ENCODE assay signal across 12 mouse cellular contexts in the genomic region with DNA sequence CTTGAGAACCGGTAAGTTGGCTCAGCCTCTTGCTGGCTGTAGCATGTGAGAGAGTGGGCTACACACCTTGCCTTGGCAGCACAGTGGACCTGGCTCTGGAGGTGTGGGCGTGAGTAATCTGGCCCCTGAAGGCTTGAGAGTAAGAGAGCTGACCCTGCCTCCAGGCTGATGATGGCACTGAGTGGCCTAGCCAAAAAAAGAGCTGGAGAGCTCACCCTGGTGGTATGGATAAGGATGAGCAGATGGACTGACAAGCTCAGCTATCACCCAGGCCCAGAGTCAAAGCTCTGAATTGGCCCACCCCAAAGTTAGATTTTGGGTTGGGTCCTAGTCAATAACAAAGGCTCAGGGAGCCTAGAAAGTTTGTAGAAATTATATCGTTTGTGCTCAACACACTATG. TPM values are rescaled to one million over a fixed set of nuclear protein-coding genes. Genes with fewer than 3 reads are reported as not detected.
DNase-seq lines count a peak whose midpoint lies in the region; ATAC-seq and TF ChIP-seq lines count a peak whose summit lies in the region.
"Had no signal": no experiment of that assay in that cellular context is flagged by ENCODE, and none has a peak within 500 bp of the region (broad histone marks: within the 10 kb centered on the region; RNA-seq: fewer than 3 reads in every experiment).

No protein-coding gene starts in this region.

- 64% methylated on average over 3 of the region's 3 CpGs for WGBS in forebrain, embryonic 12.5 days
- 61% methylated on average over 3 of the region's 3 CpGs for WGBS in forebrain, embryonic 11.5 days
- 39% methylated on average over 3 of the region's 3 CpGs for WGBS in liver, embryonic 13.5 days (ENCODE audit: insufficient replicate concordance)
- 57% methylated on average over 3 of the region's 3 CpGs for WGBS in liver, postnatal 0 days (ENCODE audit: insufficient replicate concordance)
- 54% methylated on average over 3 of the region's 3 CpGs for WGBS in kidney, embryonic 14.5 days

- no peak overlapping the region for H3K27ac ChIP-seq in forebrain, embryonic 12.5 days
- no peak overlapping the region for H3K27ac ChIP-seq in forebrain, embryonic 11.5 days (ENCODE audit: low read depth, low read length)
- H3K27ac ChIP-seq in liver, embryonic 13.5 days, result no peak overlapping the region
- no peak overlapping the region for H3K27ac ChIP-seq in liver, postnatal 0 days (ENCODE audit: low read depth)
- H3K27ac ChIP-seq in kidney, embryonic 14.5 days (ENCODE audit: low read depth, low read length), result no peak overlapping the region
- H3K27ac ChIP-seq: lung, embryonic 15.5 days; neural tube, embryonic 15.5 days had no signal

- DNase-seq in forebrain, embryonic 11.5 days (ENCODE audit: low spot score), result no peak
- no peak for DNase-seq in liver, embryonic 13.5 days
- DNase-seq in liver, result no peak
- DNase-seq in adrenal gland, postnatal 10 days, result peak; percentile 9
- no peak for DNase-seq in liver, postnatal 0 days
- no peak for DNase-seq in left cerebral cortex, postnatal 36 days (ENCODE audit: low spot score in 2 of 2)
- DNase-seq: kidney, postnatal 4 days had no signal

- no peak overlapping the region for H3K4me2 ChIP-seq in forebrain, embryonic 12.5 days
- no peak overlapping the region for H3K4me2 ChIP-seq in forebrain, embryonic 11.5 days (ENCODE audit: low read depth, low read length, severe bottlenecking)
- no peak overlapping the region for H3K4me2 ChIP-seq in liver, embryonic 13.5 days
- no peak overlapping the region for H3K4me2 ChIP-seq in liver, postnatal 0 days (ENCODE audit: low read depth, low read length)
- no peak overlapping the region for H3K4me2 ChIP-seq in kidney, embryonic 14.5 days (replicated peaks; ENCODE audit: low read depth, low read length)
- H3K4me2 ChIP-seq: lung, embryonic 15.5 days; neural tube, embryonic 15.5 days had no signal

- H3K4me1 ChIP-seq in forebrain, embryonic 12.5 days, result no peaks in the 10 kb centered on the region
- H3K4me1 ChIP-seq in forebrain, embryonic 11.5 days (replicated peaks; ENCODE audit: control insufficient read depth, insufficient read depth, low read length), result no peaks in the 10 kb centered on the region
- no peaks in the 10 kb centered on the region for H3K4me1 ChIP-seq in liver, embryonic 13.5 days (replicated peaks)
- no peaks in the 10 kb centered on the region for H3K4me1 ChIP-seq in liver, postnatal 0 days (ENCODE audit: insufficient read depth)
- no peaks in the 10 kb centered on the region for H3K4me1 ChIP-seq in kidney, embryonic 14.5 days (ENCODE audit: control insufficient read depth, insufficient read depth, low read length)
- H3K4me1 ChIP-seq: lung, embryonic 15.5 days; neural tube, embryonic 15.5 days had no signal

- H3K4me3 ChIP-seq in forebrain, embryonic 12.5 days (replicated peaks), result no peak overlapping the region
- H3K4me3 ChIP-seq in forebrain, embryonic 11.5 days (ENCODE audit: low read depth, low read length), result no peak overlapping the region
- H3K4me3 ChIP-seq in liver, embryonic 13.5 days (replicated peaks), result no peak overlapping the region
- H3K4me3 ChIP-seq in liver, postnatal 0 days (ENCODE audit: low read depth, low read length), result no peak overlapping the region
- no peak overlapping the region for H3K4me3 ChIP-seq in kidney, embryonic 14.5 days (ENCODE audit: low read length)
- H3K4me3 ChIP-seq: lung, embryonic 15.5 days; neural tube, embryonic 15.5 days had no signal

- intact Hi-C loops in left cerebral cortex, postnatal 36 days (cut with DNase I), result no loop called here

- H3K27me3 ChIP-seq in forebrain, embryonic 12.5 days, result no peaks in the 10 kb centered on the region
- no peaks in the 10 kb centered on the region for H3K27me3 ChIP-seq in forebrain, embryonic 11.5 days (ENCODE audit: control insufficient read depth, insufficient read depth, low read length)
- no peaks in the 10 kb centered on the region for H3K27me3 ChIP-seq in liver, embryonic 13.5 days
- H3K27me3 ChIP-seq in liver, postnatal 0 days (ENCODE audit: insufficient read depth, low read length), result no peaks in the 10 kb centered on the region
- H3K27me3 ChIP-seq in kidney, embryonic 14.5 days (ENCODE audit: control insufficient read depth, insufficient read depth, low read length), result no peaks in the 10 kb centered on the region
- H3K27me3 ChIP-seq: lung, embryonic 15.5 days; neural tube, embryonic 15.5 days had no signal

- H3K9ac ChIP-seq in forebrain, embryonic 12.5 days, result no peak overlapping the region
- H3K9ac ChIP-seq in forebrain, embryonic 11.5 days (ENCODE audit: low read length), result no peak overlapping the region
- no peak overlapping the region for H3K9ac ChIP-seq in liver, embryonic 13.5 days
- H3K9ac ChIP-seq in liver, postnatal 0 days (replicated peaks), result no peak overlapping the region
- H3K9ac ChIP-seq in kidney, embryonic 14.5 days (ENCODE audit: low read depth, low read length), result no peak overlapping the region
- H3K9ac ChIP-seq: lung, embryonic 15.5 days; neural tube, embryonic 15.5 days had no signal

- 0 out of 2 replicates have a peak, but pooled peaks have one; percentile 36 for ATAC-seq in forebrain, embryonic 12.5 days (ENCODE audit: low FRiP score)
- no peak for ATAC-seq in forebrain, embryonic 11.5 days (replicated peaks; ENCODE audit: low FRiP score)
- ATAC-seq in liver, embryonic 13.5 days (ENCODE audit: low read depth), result peak; percentile 36; the same call in 1 of the 2 replicates
- no peak for ATAC-seq in liver, postnatal 0 days
- no peak for ATAC-seq in kidney, embryonic 14.5 days (ENCODE audit: low FRiP score, low TSS enrichment)

- H3K36me3 ChIP-seq in forebrain, embryonic 12.5 days (replicated peaks), result no peaks in the 10 kb centered on the region
- no peaks in the 10 kb centered on the region for H3K36me3 ChIP-seq in forebrain, embryonic 11.5 days (ENCODE audit: control insufficient read depth, insufficient read depth, low read length)
- H3K36me3 ChIP-seq in liver, embryonic 13.5 days, result no peaks in the 10 kb centered on the region
- H3K36me3 ChIP-seq in liver, postnatal 0 days (replicated peaks; ENCODE audit: insufficient read depth, low read length), result no peaks in the 10 kb centered on the region
- no peaks in the 10 kb centered on the region for H3K36me3 ChIP-seq in kidney, embryonic 14.5 days (ENCODE audit: control insufficient read depth, insufficient read depth, low read length)
- H3K36me3 ChIP-seq: lung, embryonic 15.5 days; neural tube, embryonic 15.5 days had no signal

- no peaks in the 10 kb centered on the region for H3K9me3 ChIP-seq in forebrain, embryonic 12.5 days
- no peaks in the 10 kb centered on the region for H3K9me3 ChIP-seq in forebrain, embryonic 11.5 days (ENCODE audit: control insufficient read depth, low read length)
- no peaks in the 10 kb centered on the region for H3K9me3 ChIP-seq in liver, embryonic 13.5 days (replicated peaks)
- no peaks in the 10 kb centered on the region for H3K9me3 ChIP-seq in liver, postnatal 0 days (ENCODE audit: low read length)
- no peaks in the 10 kb centered on the region; the same call in 1 of the 2 replicates for H3K9me3 ChIP-seq in kidney, embryonic 14.5 days (ENCODE audit: control insufficient read depth, low read length)
- H3K9me3 ChIP-seq: lung, embryonic 15.5 days; neural tube, embryonic 15.5 days had no signal

- peak; percentile 23; the same call in 1 of the 2 replicates for TF ChIP-seq CTCF in liver, postnatal 0 days (IDR thresholded peaks at IDR 0.05; ENCODE audit: low read depth)

- TF ChIP-seq EP300 in liver, postnatal 0 days (IDR thresholded peaks at IDR 0.05; ENCODE audit: low read depth), result no peak

RNA-seq across cellular contexts. Expression of a gene that starts 52.8 kb away (rescaled TPM):
- 0.06 and 0.23 TPM in 2 replicates for polyA plus RNA-seq in forebrain, embryonic 12.5 days (2016; fragmentation: Nextera tagmentation; extraction: Ambion mirVana)
- 0.15 TPM in 1 of 2 replicates, not detected in the other for polyA plus RNA-seq in forebrain, embryonic 11.5 days (2014; fragmentation: Nextera tagmentation; extraction: Ambion mirVana)
- polyA plus RNA-seq in liver, embryonic 13.5 days (2015; fragmentation: Nextera tagmentation; extraction: Ambion mirVana), result not detected in 2 replicates
- under 1 TPM in 1 of 2 experiments, not detected in 1; 0.18 TPM for total RNA-seq in adrenal gland, postnatal 10 days (2021)
- not detected in 2 replicates for polyA plus RNA-seq in liver, postnatal 0 days (2015; fragmentation: Nextera tagmentation; extraction: Ambion mirVana)
- 0.14 TPM in 1 of 2 replicates, not detected in the other for polyA plus RNA-seq in kidney, embryonic 14.5 days (2014; fragmentation: Nextera tagmentation; extraction: Ambion mirVana)
- total RNA-seq in left cerebral cortex, postnatal 36 days (2021), result under 1 TPM in 1 of 2 experiments, not detected in 1; 0.25 TPM
- polyA plus RNA-seq: heart, postnatal 0 days; lung, embryonic 15.5 days had no signal

Comparison
In these comparisons a context has a peak if more than half of its experiments do, and no peak if none do; other contexts are left out.
1. ATAC-seq: peak in forebrain, embryonic 12.5 days (single experiment) and liver, embryonic 13.5 days (single experiment); none in forebrain, embryonic 11.5 days (single experiment), liver, postnatal 0 days (single experiment) and kidney, embryonic 14.5 days (single experiment).